Mouse (Mus musculus) limb, embryonic 11.5 days (tissue): ENCODE measurements at regions not wholly inside any gene's neighbourhood (a gene's known extent, or its start where the extent isn't known, plus 50 kb on each side); places are given as distances from the start of the nearest gene placed in this dataset.

ENCODE experiments used
- ATAC-seq: fragments of 200-750 bp; cut with Nextera tagmentation; 2 replicates; pipeline ENCODE4 v1.8.0; 2017; ENCODE audit warnings: low read depth; ENCODE audit not compliant: insufficient number of reproducible peaks, low FRiP score, low TSS enrichment
- DNase-seq: peaks from one replicate; pipeline ENCODE4 v3.0.0-alpha.2; 2015; ENCODE audit warnings: low spot score
- H3K27ac ChIP-seq: fragments of 300-500 bp; sonication (generic); replicated peaks from 2 replicates; pipeline ENCODE4 v1.5.1; 2014; ENCODE audit warnings: low read depth, mild to moderate bottlenecking, low read length
- H3K27me3 ChIP-seq: fragments of 300-500 bp; sonication (generic); 2 replicates; pipeline ENCODE4 v1.6.1; 2014; ENCODE audit warnings: mild to moderate bottlenecking, low read length, mixed read lengths; ENCODE audit not compliant: control insufficient read depth, insufficient read depth
- H3K36me3 ChIP-seq: fragments of 300-500 bp; sonication (generic); 2 replicates; pipeline ENCODE4 v1.6.1; 2014; ENCODE audit warnings: mild to moderate bottlenecking, low read length, moderate library complexity, mixed read lengths; ENCODE audit not compliant: control insufficient read depth, insufficient read depth
- H3K4me1 ChIP-seq: fragments of 300-500 bp; sonication (generic); 2 replicates; pipeline ENCODE4 v1.6.1; 2014; ENCODE audit warnings: low read length, mixed read lengths; ENCODE audit not compliant: control insufficient read depth, insufficient read depth
- H3K4me2 ChIP-seq: fragments of 300-500 bp; sonication (generic); 2 replicates; pipeline ENCODE4 v1.6.1; 2014; ENCODE audit warnings: low read depth, mild to moderate bottlenecking, moderate library complexity; ENCODE audit not compliant: severe bottlenecking
- H3K4me3 ChIP-seq: fragments of 300-500 bp; sonication (generic); 2 replicates; pipeline ENCODE4 v1.5.1; 2014; ENCODE audit warnings: low read depth, low read length
- H3K9ac ChIP-seq: fragments of 300-500 bp; sonication (generic); 2 replicates; pipeline ENCODE4 v1.6.1; 2014; ENCODE audit warnings: mild to moderate bottlenecking, low read length
- H3K9me3 ChIP-seq: fragments of 300-500 bp; sonication (generic); 2 replicates; pipeline ENCODE4 v1.6.1; 2016; ENCODE audit warnings: low read length; ENCODE audit not compliant: control insufficient read depth
- WGBS: fragments of 180-500 bp; shearing (Covaris S2); extraction: QIAGEN DNeasy Blood & Tissue Kit; methylation state at CpG from one replicate; pipeline ENCODE4 v1.1.7; 2014; 5-methylcytosine and 5-hydroxymethylcytosine counted together

DNA sequence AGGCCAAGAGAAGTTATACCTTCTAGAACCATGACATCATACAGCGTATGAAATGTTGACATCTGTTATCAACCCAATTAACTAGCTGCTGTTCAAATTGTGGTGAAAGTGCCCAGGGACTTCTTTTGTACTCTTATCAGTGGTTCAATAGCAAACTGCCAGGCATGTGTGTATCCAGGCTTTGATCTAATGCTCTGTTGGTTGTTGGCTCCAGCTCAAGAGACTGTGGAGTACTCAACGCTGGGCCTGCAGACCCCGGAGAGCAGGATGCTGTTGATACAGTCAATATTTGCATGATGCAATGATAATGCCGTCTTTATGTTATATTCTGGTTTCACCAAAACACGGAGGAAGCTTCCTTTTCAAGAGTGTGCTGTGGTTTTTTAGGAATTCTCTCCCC, 102.9 kb downstream of the Mbip start:
- DNase-seq (no peak), ATAC-seq (no peak)
- no peaks in the 10 kb centered on the region for H3K4me1 ChIP-seq
- no peak overlapping the region for H3K4me2 ChIP-seq
- no peak overlapping the region for H3K9ac ChIP-seq
- 79% methylated on average over 5 of the region's 5 CpGs for WGBS
- H3K27ac ChIP-seq: no peak overlapping the region
- H3K27me3 ChIP-seq: no peaks in the 10 kb centered on the region
- no peaks in the 10 kb centered on the region for H3K36me3 ChIP-seq
- H3K4me3 ChIP-seq: no peak overlapping the region
- no peaks in the 10 kb centered on the region for H3K9me3 ChIP-seq

- Histone ChIP-seq H3K9ac (no peak overlapping the region), H3K27me3 (no peaks in the 10 kb centered on the region), H3K4me3 (no peak overlapping the region), H3K9me3 (no peaks in the 10 kb centered on the region), H3K4me1 (no peaks in the 10 kb centered on the region), H3K4me2 (no peak overlapping the region), H3K36me3 (no peaks in the 10 kb centered on the region), H3K27ac (no peak overlapping the region)
- no peak for ATAC-seq
- 35% methylated on average over 5 of the region's 5 CpGs for WGBS
- peak; percentile 48 for DNase-seq
Measured at GRCm38 (mm10) chr12:56241735-56242134, 104.0 kb downstream of the Mbip start.

DNA sequence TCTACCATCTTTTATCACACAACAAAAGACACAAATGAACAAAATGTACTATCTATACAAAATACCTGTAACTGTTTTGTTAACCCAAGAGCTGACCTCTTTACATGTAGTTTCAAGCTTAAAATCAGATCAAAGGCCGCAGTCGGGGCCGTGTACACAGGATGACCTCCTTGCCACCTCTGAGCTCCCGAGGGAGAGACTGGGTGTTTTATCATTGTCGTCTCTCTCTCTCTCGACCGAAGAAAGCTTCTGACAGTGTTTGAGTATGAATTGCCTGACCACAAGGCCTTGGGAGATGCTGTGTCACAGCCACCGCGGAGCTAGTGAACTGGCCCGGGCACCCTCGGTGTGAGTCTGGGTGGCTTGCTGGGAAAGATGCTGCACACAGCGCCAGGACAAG, 105.5 kb downstream of the Mbip start:
- no peak overlapping the region for H3K4me3 ChIP-seq
- H3K4me1 ChIP-seq: no peaks in the 10 kb centered on the region
- H3K36me3 ChIP-seq: no peaks in the 10 kb centered on the region
- DNase-seq (no peak), ATAC-seq (no peak)
- H3K4me2 ChIP-seq: no peak overlapping the region
- no peaks in the 10 kb centered on the region for H3K9me3 ChIP-seq
- no peak overlapping the region for H3K27ac ChIP-seq
- whole genome bisulfite sequencing: 37% methylated on average over 12 of the region's 12 CpGs
- H3K27me3 ChIP-seq: no peaks in the 10 kb centered on the region
- no peak overlapping the region for H3K9ac ChIP-seq

DNA sequence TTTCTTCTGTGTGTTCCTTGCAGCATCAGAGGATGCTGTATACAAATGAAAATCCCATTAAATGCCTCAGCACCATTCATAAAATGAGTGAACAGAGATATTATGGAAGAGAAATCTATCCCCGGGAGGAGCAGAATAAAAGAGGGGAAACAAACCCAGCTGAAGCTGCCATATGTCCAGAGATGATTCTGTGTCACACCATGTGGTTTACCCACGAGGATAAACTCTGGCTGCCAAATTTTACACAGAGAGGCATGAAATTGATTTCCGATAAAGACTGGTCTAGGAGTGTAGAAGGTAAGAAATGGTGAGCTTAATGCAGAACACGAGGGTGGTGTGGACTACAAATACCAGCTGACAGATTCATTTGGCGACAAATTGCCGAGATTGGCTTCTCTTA, 111.1 kb downstream of the Mbip start:
- Histone ChIP-seq H3K4me1 (no peaks in the 10 kb centered on the region), H3K4me3 (no peak overlapping the region), H3K27me3 (no peaks in the 10 kb centered on the region), H3K27ac (no peak overlapping the region), H3K9me3 (no peaks in the 10 kb centered on the region), H3K4me2 (no peak overlapping the region), H3K36me3 (no peaks in the 10 kb centered on the region), H3K9ac (no peak overlapping the region)
- DNase-seq (no peak), ATAC-seq (no peak)
- WGBS: 72% methylated on average over 6 of the region's 6 CpGs

DNA sequence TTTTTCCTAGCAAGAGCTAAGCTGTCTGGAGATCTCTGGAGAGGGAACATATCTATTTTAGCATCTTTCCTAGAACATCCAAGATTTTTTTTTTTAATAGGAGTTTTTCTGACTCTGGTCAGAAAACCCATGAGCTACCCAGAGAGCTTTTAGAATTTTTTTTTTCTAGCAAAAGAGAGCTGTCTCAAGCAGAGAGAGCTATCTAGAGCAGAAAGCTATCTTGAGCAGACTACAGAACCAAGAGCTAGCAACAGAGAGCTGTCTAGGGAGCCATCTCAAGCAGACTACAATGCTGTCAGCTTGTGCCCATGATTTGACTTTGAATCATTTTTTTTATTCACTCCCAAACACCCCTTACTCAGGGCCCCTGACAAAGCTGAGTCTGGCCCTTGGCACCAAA, 112.5 kb downstream of the Mbip start:
- no peak overlapping the region for H3K9ac ChIP-seq
- H3K4me3 ChIP-seq: no peak overlapping the region
- H3K4me2 ChIP-seq: no peak overlapping the region
- H3K9me3 ChIP-seq: no peaks in the 10 kb centered on the region
- no peak for DNase-seq
- no peak for ATAC-seq
- no peak overlapping the region for H3K27ac ChIP-seq
- no peaks in the 10 kb centered on the region for H3K4me1 ChIP-seq
- no peaks in the 10 kb centered on the region for H3K27me3 ChIP-seq
- H3K36me3 ChIP-seq: no peaks in the 10 kb centered on the region

DNA sequence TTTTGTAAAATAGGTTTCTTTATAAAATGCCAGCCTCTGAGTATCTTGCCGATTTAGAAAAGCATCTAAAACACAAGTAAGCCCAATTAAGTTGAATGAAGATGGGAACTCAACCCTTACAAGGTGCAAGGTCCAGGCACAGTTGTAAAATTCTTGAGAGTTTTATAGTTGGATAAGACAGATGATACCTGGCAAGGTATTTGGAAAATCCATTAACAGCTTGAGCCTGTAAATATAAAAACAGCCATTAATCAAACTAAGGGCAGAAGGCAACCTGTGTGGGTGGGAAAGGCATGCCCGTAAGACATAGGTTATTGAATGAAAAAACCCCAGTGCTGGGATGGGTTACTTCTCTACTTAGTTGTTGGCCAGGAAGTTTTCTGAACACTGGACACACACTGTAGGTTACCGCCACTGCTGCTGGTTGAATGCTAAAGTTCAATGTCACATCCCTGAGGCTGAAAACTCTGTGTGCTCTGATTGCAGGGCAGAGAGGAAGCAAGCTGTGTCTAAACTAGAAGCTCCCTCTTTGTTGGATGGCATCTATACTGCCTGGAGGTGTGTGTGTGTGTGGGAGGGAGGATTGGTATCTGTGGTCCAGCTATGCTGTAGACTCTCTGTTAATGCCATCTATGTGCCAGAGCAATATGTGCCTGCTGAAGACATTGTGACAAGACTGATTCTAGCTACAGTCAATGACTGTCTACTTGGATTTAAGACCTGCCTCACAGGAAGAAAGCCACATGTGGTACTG, 121.4 kb downstream of the Mbip start:
- no peak for ATAC-seq
- Histone ChIP-seq H3K27ac (no peak overlapping the region), H3K36me3 (no peaks in the 10 kb centered on the region), H3K9ac (no peak overlapping the region), H3K27me3 (no peaks in the 10 kb centered on the region), H3K4me2 (no peak overlapping the region), H3K9me3 (no peaks in the 10 kb centered on the region), H3K4me1 (no peaks in the 10 kb centered on the region), H3K4me3 (no peak overlapping the region)
- WGBS: 76% methylated on average over 3 of the region's 3 CpGs
- no peak for DNase-seq

GRCm38 (mm10) chr12:56193524-56193923, 152.2 kb downstream of the Mbip start:
- ATAC-seq: no peak
- no peaks in the 10 kb centered on the region for H3K36me3 ChIP-seq
- WGBS: 88% methylated on average over 3 of the region's 3 CpGs
- no peaks in the 10 kb centered on the region for H3K9me3 ChIP-seq
- DNase-seq: no peak
- H3K27me3 ChIP-seq: no peaks in the 10 kb centered on the region
- no peak overlapping the region for H3K4me3 ChIP-seq
- no peak overlapping the region for H3K27ac ChIP-seq
- no peak overlapping the region for H3K4me2 ChIP-seq
- no peak overlapping the region for H3K9ac ChIP-seq
- no peaks in the 10 kb centered on the region for H3K4me1 ChIP-seq

DNA sequence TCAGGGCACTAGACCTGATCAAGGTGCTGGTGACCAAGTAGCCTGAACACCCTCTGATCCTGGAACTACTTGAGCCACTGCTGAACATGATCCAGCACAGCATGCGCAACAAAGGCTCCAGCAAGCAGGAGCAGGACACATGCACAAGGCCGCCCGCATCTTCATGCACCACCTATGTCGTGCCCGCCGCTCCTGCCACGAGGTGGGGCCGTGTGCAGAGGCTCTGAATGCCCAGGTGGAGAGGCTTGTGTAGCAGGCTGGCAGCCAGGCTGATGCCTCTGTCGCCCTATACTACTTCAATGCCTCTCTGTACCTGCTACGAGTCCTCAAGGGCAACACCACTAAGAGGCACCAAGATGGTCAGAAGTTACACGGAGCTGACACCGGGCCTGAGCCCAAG, 156.1 kb downstream of the Mbip start:
- Histone ChIP-seq H3K36me3 (no peaks in the 10 kb centered on the region), H3K4me1 (no peaks in the 10 kb centered on the region), H3K27me3 (no peaks in the 10 kb centered on the region), H3K9me3 (no peaks in the 10 kb centered on the region), H3K4me3 (no peak overlapping the region), H3K4me2 (no peak overlapping the region), H3K9ac (no peak overlapping the region), H3K27ac (no peak overlapping the region)
- DNase-seq (no peak), ATAC-seq (no peak)
- 91% methylated on average over 12 of the region's 12 CpGs for WGBS

- no peak overlapping the region for H3K9ac ChIP-seq
- DNase-seq (no peak), ATAC-seq (no peak)
- H3K4me1 ChIP-seq: no peaks in the 10 kb centered on the region
- 60% methylated on average over 3 of the region's 3 CpGs for WGBS
- H3K4me3 ChIP-seq: no peak overlapping the region
- H3K4me2 ChIP-seq: no peak overlapping the region
- no peak overlapping the region for H3K27ac ChIP-seq
- H3K9me3 ChIP-seq: no peaks in the 10 kb centered on the region
- no peaks in the 10 kb centered on the region for H3K27me3 ChIP-seq
- no peaks in the 10 kb centered on the region for H3K36me3 ChIP-seq
Measured at GRCm38 (mm10) chr12:56160736-56161135, 185.0 kb downstream of the Mbip start.
